Mouse (Mus musculus): Measurements from ENCODE around the gene Cep85l.

Gene Cep85l

GRCm38 (mm10) chr10:53379709-53380106 is at the start of gene Cep85l:
TSS of gene Cep85l (minus strand) at chr10:53379947.
- under 1% methylated on average over 31 of the region's 31 CpGs for WGBS

- WGBS = 53% methylated on average over 7 of the region's 7 CpGs
Observed at GRCm38 (mm10) chr10:53428695-53429447, 49.1 kb upstream of the Cep85l start.

GRCm38 (mm10) chr10:53426524-53426923 is 46.8 kb upstream of the Cep85l start:
- 72% methylated on average over 2 of the region's 2 CpGs for WGBS

GRCm38 (mm10) chr10:53423091-53423490 is 43.3 kb upstream of the Cep85l start:
- WGBS = 100% methylated on average over 1 of the region's 1 CpGs

GRCm38 (mm10) chr10:53422206-53422605 is 42.5 kb upstream of the Cep85l start:
- WGBS = 18% methylated on average over 1 of the region's 1 CpGs

GRCm38 (mm10) chr10:53421613-53422012 is 41.9 kb upstream of the Cep85l start:
- 58% methylated on average over 6 of the region's 6 CpGs for WGBS

GRCm38 (mm10) chr10:53419139-53419935 is 39.6 kb upstream of the Cep85l start:
- whole genome bisulfite sequencing = 72% methylated on average over 4 of the region's 4 CpGs

GRCm38 (mm10) chr10:53417015-53417414 is 37.3 kb upstream of the Cep85l start:
- 52% methylated on average over 2 of the region's 2 CpGs for WGBS

- WGBS = 71% methylated on average over 9 of the region's 9 CpGs
Observed at GRCm38 (mm10) chr10:53416152-53416712, 36.5 kb upstream of the Cep85l start.

GRCm38 (mm10) chr10:53415252-53415651 is 35.5 kb upstream of the Cep85l start:
- WGBS = 43% methylated on average over 9 of the region's 9 CpGs

- WGBS = 25% methylated on average over 6 of the region's 6 CpGs
Observed at GRCm38 (mm10) chr10:53414092-53415085, 34.6 kb upstream of the Cep85l start.

- 91% methylated on average over 3 of the region's 3 CpGs for WGBS
Observed at GRCm38 (mm10) chr10:53412936-53413335, 33.2 kb upstream of the Cep85l start.

- WGBS = 70% methylated on average over 2 of the region's 2 CpGs
Observed at GRCm38 (mm10) chr10:53412165-53412564, 32.4 kb upstream of the Cep85l start.

GRCm38 (mm10) chr10:53410831-53411230 is 31.1 kb upstream of the Cep85l start:
- 55% methylated on average over 2 of the region's 2 CpGs for WGBS

GRCm38 (mm10) chr10:53407422-53407821 is 27.7 kb upstream of the Cep85l start:
- 69% methylated on average over 4 of the region's 4 CpGs for WGBS

GRCm38 (mm10) chr10:53406845-53407244 is 27.1 kb upstream of the Cep85l start:
- 98% methylated on average over 2 of the region's 2 CpGs for WGBS

- WGBS = 72% methylated on average over 3 of the region's 3 CpGs
Observed at GRCm38 (mm10) chr10:53399053-53399452, 19.3 kb upstream of the Cep85l start.

GRCm38 (mm10) chr10:53398540-53398902 is 18.8 kb upstream of the Cep85l start:
- WGBS = 5% methylated on average over 9 of the region's 9 CpGs

GRCm38 (mm10) chr10:53397846-53398539 is 18.2 kb upstream of the Cep85l start:
- 32% methylated on average over 10 of the region's 10 CpGs for WGBS

- 71% methylated on average over 9 of the region's 9 CpGs for WGBS
Observed at GRCm38 (mm10) chr10:53394923-53395629, 15.3 kb upstream of the Cep85l start.

All from cerebral cortex, adult 2 months (tissue).